Mouse (Mus musculus) left cerebral cortex, adult 2 months (tissue): ENCODE data around the gene Adcy1. TPM values are rescaled to one million over a fixed set of nuclear protein-coding genes. Genes with fewer than 3 reads are reported as not detected.

ENCODE experiments used
- DNase-seq, 2 experiments: peaks; one replicate each; pipeline ENCODE4 v3.0.0; 2021 to 2022; ENCODE audit warnings: low spot score in 2 of 2, mixed read lengths in 1 of 2; ENCODE audit errors: extremely low spot score in 1 of 2
- H3K27ac ChIP-seq: fragments of 200-600 bp; 2 replicates; pipeline ENCODE4 v1.8.1; 2022
- H3K4me3 ChIP-seq: fragments of 200-600 bp; 2 replicates; pipeline ENCODE4 v1.8.1; 2022
- CTCF ChIP-seq: fragments of 200-600 bp; IDR thresholded peaks from 2 replicates; pipeline ENCODE4 v1.8.1; 2022; ENCODE audit warnings: antibody characterized with exemption, mild to moderate bottlenecking, moderate library complexity
- intact Hi-C: fragments of 180-260 bp; cut with DNase I; formaldehyde crosslinking; loops from one replicate; pipeline ENCODE4 v1.15.1; 2025
- total RNA-seq, 2 experiments: library from RNA; stranded (reverse); gene quantifications; 2 replicates each; pipeline ENCODE4 v1.2.3; 2021

Adcy1 gene
- total RNA-seq, 2 experiments from 2014 or later, result 298 to 316 TPM

DNA sequence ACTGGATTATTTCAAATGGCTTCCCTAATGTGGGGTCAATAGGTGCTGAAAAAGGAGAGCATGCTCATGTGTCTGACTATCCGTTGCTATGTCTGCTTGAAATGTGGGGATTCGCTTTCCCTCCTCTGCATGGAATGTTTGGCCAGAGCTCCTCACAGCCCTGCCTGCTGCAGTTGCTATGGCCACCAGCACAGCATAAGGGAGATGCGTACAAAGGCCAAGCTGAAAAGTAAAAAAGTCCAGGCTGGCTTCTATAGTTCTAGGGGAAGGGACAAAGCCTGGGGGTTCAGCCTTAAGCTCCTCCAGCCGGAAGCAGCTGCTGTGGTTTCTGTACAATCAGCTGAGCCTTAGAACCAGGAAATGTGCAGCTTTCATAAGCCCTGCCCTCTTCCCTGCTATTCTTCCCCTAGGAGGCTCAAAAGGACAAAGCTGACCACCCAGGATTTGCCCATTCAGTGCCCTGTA lies 97.4 kb downstream of the Adcy1 start:
- H3K27ac ChIP-seq, result no peak overlapping the region
- H3K4me3 ChIP-seq, result no peak overlapping the region
- intact Hi-C loops, result loop anchor here (2.0 kb wide), 1 partner anchor 506 kb away; no protein-coding TSS in a partner anchor
- no peak for TF ChIP-seq CTCF
- no peak for DNase-seq

- Histone ChIP-seq H3K4me3 (no peak overlapping the region), H3K27ac (no peak overlapping the region)
- no peak for DNase-seq
- TF ChIP-seq CTCF, result peak; percentile 81
- intact Hi-C loops, result loop anchor here (2.0 kb wide), 1 partner anchor 507 kb away; no protein-coding TSS in a partner anchor
Observed at GRCm38 (mm10) chr11:7161502-7162174, 98.3 kb downstream of the Adcy1 start.

- intact Hi-C loops, result no loop called here
- no peak for TF ChIP-seq CTCF
- no peak overlapping the region for H3K27ac ChIP-seq
- no peak overlapping the region for H3K4me3 ChIP-seq
- DNase-seq, result no peak
Observed at GRCm38 (mm10) chr11:7164416-7164815, 101.1 kb downstream of the Adcy1 start.

GRCm38 (mm10) chr11:7169645-7170044 lies 106.4 kb downstream of the Adcy1 start:
- DNase-seq, result no peak
- no peak overlapping the region for H3K27ac ChIP-seq
- no peak for TF ChIP-seq CTCF
- no peak overlapping the region for H3K4me3 ChIP-seq
- intact Hi-C loops, result no loop called here

- H3K27ac ChIP-seq, result no peak overlapping the region
- DNase-seq, result no peak
- intact Hi-C loops, result no loop called here
- TF ChIP-seq CTCF, result no peak
- H3K4me3 ChIP-seq, result no peak overlapping the region
Observed at GRCm38 (mm10) chr11:7173664-7174063, 110.4 kb downstream of the Adcy1 start.

DNA sequence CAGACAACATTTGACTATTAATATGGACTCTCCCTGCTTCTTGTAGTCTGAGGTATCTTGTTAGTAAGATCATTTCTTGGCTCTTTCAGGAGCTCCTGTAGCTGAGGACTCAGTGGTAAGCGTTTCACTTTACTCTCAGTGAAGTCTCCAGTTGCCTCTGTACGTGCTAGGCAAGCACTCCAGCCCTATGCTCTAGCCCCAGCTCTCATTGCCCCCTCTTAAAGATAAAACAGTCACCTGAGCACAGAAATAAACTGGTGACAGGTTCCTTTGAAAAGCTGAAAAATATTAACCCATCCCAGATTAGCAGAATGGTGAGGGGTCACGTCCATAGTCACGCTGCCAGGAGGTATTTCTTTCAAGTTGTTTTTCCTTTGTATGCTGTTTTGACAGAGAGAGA lies 115.4 kb downstream of the Adcy1 start:
- Histone ChIP-seq H3K27ac (no peak overlapping the region), H3K4me3 (no peak overlapping the region)
- intact Hi-C loops, result no loop called here
- no peak for TF ChIP-seq CTCF
- DNase-seq, result no peak

GRCm38 (mm10) chr11:7179276-7179675 lies 116.0 kb downstream of the Adcy1 start:
- intact Hi-C loops, result no loop called here
- Histone ChIP-seq H3K4me3 (no peak overlapping the region), H3K27ac (no peak overlapping the region)
- no peak for DNase-seq
- TF ChIP-seq CTCF, result no peak

DNA sequence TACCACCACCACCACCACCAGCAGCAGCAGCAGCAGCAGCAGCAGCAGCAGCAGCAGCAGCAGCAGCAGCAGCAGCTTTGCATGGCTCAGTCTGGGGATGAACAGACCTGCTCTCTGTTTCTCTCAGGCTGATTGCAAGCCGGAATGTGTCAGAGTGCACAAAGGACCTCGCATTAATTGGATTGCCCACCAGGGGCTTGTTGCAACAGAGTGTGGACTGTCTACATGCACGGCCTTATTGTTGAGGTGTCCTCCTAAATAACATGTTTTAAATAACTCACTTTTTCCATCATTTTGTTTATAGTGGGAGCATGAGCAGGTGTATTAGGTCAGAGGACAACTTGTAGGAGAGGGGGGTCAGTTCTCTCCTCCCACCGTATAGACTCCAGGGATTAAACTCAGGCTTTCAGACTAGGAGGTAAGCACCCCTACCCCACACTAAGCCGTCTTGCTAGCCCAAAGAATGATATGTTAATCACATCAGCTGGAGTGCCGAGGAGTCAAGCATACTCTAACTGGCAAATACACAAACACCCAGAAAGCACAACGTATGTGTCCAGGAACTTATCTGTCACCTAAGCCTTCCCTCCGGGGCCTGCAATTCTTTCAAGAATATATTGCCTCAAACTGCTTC lies 119.2 kb downstream of the Adcy1 start:
- intact Hi-C loops, result no loop called here
- no peak overlapping the region for H3K4me3 ChIP-seq
- no peak; the same call in 1 of the 2 replicates for TF ChIP-seq CTCF
- no peak for DNase-seq
- H3K27ac ChIP-seq, result no peak overlapping the region

DNA sequence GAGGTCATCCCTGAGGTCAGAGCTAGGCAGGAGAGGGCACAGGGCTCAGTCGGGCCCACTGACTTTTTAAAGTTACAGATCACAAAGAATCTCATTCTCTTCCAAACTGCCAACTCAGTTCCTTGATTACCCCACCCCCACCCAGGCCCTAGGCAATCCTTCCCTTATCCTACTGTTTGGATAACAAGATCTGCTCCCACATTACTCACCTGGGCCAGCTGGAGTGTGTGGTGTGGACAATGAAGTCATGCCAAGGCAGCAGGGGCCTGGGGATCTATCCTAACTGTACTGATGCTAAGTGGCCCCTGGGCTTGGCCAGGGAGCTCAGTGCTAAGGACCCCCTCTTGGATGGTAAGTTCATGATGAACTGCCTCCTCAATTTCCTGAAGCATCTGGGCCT lies 121.1 kb downstream of the Adcy1 start:
- Histone ChIP-seq H3K27ac (no peak overlapping the region), H3K4me3 (no peak overlapping the region)
- DNase-seq, result no peak
- intact Hi-C loops, result no loop called here
- TF ChIP-seq CTCF, result no peak

GRCm38 (mm10) chr11:7187472-7187871 lies 124.2 kb downstream of the Adcy1 start:
- no peak for DNase-seq
- no peak for TF ChIP-seq CTCF
- Histone ChIP-seq H3K27ac (no peak overlapping the region), H3K4me3 (no peak overlapping the region)
- intact Hi-C loops, result no loop called here

DNA sequence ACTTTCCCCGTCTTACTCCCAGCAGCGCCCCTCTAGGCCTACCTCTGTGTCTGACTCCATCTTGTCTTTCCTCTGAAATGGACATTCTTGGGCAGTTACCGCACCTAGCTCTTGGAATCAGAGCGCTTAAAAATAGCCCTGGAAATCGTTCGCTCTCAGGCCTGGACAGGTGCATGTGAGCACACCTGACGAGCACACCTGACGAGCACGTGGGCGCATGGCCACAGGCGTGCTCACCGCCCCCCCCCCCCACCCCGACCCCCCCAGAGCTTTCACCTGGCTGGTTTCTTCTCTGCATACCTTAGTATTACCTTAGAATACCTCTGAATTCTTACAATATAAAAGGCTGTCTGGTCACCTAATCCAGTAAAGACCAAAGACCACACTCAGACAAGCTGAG lies 125.2 kb downstream of the Adcy1 start, which contains the start of gene Gm11985:
Gene Gm11985 (minus strand): TSS at position 101 of the 400 bp plus-strand sequence.
- no peak for DNase-seq
- intact Hi-C loops, result no loop called here
- Histone ChIP-seq H3K4me3 (no peak within 1 kb of the TSS), H3K27ac (no peak within 1 kb of the TSS)
- TF ChIP-seq CTCF, result no peak

DNA sequence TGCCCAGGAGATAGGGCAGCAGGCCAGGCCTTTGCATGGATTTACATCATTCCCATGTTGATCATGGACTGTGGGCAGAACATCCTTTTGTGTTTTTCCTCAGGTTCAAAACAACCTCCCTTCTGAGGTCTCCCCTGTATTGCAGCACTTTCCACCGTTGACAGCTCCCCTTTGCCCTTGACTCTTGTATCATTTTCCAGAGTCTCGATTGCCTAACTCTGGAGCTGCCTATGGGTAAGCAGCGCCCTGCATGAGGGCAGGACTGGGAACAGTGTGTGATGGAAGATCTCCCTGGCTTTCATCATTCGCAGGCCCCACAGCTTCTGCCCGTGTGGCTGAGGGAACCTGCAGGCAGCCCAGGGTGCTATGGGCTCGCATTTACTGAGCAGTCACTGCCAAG lies 129.4 kb downstream of the Adcy1 start:
- intact Hi-C loops, result no loop called here

More for the DNA sequence above, 129.4 kb downstream of the Adcy1 start:
- Histone ChIP-seq H3K27ac (no peak overlapping the region), H3K4me3 (no peak overlapping the region)
- DNase-seq, result no peak
- TF ChIP-seq CTCF, result no peak
